Mouse (Mus musculus): Measurements from ENCODE around the gene Abcc1.

DNA sequence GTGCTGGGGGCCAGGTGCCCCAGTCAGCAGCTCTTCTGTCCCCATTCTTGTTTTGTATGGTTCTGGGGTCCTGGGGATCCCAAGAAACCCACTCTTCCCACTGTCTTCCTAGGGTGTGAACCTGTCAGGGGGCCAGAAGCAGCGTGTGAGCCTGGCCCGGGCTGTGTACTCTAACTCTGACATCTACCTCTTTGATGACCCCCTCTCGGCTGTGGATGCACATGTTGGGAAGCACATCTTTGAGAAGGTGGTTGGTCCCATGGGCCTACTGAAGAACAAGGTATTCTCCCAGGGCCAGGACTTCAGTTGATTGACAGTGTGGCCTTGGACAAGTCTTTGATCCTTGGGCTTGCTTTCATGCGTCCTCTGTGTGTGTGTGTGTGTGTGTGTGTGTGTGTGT lies 86.0 kb downstream of the Abcc1 start:
- no peak for TF ChIP-seq POLR2A (IDR thresholded peaks at IDR 0.05; ENCODE audit: borderline replicate concordance, extremely low read depth, low read depth, low read length)
- no peak for TF ChIP-seq CTCF (IDR thresholded peaks at IDR 0.05; ENCODE audit: insufficient read depth, low read length)
